Mouse (Mus musculus): ENCODE measurements at regions not wholly inside any gene's neighbourhood (a gene's known extent, or its start where the extent isn't known, plus 50 kb on each side); places are given as distances from the start of the nearest gene placed in this dataset.

DNA sequence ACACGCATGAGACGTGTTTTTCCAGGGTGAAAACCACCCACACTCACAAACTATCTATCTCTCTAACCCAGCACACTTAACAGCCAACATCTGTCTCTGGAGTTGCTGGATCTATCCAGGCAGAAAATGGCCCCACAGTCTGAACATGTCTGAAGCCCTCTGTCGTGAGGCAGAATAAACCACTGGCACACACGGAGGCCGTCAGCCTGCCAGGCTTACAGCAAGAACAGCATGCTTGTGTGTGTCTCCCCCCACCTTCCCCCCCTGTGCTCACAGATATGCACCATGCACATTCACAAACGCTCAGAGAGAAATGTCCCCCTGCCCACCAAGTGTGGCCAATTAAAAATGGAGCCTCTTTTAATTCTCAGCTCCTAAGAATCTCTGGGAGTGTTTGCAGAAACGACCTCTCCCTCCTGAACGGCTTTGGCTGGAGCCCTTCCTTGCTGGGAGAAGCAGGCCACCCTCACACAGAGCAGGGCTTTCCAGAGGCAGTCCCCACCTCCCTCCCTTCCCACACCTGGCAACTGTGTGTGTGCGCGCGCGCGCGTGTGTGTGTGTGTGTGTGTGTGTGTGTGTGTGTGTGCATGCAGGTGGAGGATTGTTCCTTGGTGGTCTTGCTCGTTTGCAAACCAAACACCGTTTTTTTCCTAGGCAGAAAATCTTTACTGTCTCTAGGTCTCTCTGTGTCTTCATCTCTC, 88.7 kb downstream of the Edn3 start:
- no peak for ATAC-seq (replicated peaks; ENCODE audit: low read depth, poor library complexity, severe bottlenecking)

- no peak for ATAC-seq (replicated peaks; ENCODE audit: low read depth, poor library complexity, severe bottlenecking)
Measured at GRCm38 (mm10) chr2:174850860-174851259, 90.4 kb downstream of the Edn3 start.

DNA sequence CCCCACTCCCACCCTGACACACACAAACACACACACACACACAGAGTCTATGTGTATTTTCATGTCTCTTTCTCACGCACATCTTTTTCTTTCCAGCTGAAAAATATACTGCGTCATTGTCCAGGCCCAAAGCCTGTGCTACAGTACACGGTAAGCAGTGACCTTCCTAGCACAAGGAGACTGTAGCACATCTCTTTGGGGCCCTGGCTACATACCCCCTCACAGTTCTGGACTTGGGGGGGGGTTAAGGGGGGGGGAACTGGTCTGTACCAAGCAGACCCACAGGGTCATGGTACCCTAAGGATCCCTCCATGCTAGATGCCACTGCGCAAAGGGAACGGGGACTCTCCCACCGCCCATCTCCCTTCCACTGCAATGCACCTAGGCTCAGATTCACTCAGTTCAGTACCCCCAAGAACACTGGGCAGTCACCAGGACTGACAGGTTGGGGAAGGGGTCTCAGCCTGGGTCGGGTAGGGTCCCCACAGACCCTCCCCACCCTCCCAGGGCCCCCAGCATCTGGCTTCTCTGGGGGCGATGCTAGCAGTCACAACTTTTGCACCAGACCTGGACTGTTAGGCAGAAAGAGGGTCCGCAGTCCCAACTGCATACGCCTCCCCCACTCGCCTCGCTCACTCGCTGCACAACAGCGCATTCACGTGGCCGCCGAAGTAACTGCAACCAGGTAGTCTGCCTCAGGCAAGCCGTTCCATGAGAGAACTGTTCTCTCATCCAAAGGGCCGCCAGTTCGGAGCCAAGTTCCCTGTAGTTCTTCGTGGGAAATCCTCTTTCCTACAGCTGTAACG, 91.3 kb downstream of the Edn3 start:
- ATAC-seq (replicated peaks; ENCODE audit: low read depth, poor library complexity, severe bottlenecking): peak; percentile 97

DNA sequence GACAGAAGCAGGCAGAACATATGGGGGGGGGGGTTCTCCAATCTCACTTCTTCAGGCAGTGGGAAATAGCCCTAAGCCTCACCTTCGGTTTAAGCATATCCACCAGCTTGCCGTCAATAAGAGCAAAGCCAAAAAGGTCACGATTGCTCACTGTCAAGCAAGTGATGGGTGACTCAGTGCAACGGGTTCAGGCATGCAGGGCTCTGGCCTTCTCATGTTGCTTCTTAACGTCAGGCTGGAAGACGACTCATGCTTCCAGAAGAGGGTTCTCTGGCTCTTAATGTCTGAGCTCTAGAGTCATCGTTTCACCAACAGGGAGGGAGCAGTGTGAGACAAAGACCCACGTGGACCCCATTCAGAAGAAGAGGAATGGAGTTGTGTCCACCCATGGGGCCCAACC, 93.4 kb downstream of the Edn3 start:
- no peak for ATAC-seq (replicated peaks; ENCODE audit: low read depth, poor library complexity, severe bottlenecking)

DNA sequence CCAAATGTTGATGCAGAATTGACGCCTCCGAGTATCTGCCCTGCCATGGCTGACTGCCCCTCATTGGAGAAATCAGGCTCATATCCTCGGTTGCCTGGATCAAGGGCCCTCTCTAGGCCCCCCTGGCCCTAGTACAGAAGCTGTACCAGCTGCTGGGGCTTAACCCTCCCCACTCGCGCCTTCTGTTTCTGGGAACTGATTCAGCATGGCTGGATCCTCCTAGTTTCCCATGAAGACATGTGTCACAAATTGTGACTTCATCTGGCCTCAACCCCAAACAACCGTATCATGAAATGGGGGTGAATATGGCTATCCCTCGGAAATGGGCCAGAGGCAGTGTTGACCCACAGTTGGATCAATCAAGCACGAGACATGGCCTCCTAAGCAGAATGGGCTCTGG, 95.1 kb downstream of the Edn3 start:
- ATAC-seq (replicated peaks; ENCODE audit: low read depth, poor library complexity, severe bottlenecking): no peak

DNA sequence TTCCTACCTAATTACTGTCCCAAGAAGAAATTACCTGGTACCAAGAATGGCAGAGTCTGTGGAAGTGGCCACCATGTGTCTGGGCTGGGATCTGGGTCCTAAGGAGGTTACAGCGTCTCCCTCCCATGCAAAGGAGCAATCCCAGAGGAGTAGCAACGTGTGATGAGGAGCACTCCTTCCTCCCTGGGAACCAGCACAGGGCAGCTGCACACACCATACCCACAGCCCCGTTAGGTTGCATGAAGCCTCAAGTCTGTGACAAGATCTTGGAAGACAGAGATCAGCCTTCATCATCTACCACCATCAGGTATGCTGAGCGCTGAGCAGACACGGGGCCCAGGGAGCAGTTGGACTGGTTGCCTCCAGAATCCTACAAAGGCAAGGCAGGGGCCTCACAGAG, 95.7 kb downstream of the Edn3 start:
- no peak for ATAC-seq (replicated peaks; ENCODE audit: low read depth, poor library complexity, severe bottlenecking)

GRCm38 (mm10) chr2:174858011-174858834, 97.8 kb downstream of the Edn3 start:
- 0 out of 2 replicates have a peak, but pooled peaks have one; percentile 45 for ATAC-seq (replicated peaks; ENCODE audit: low read depth, poor library complexity, severe bottlenecking)

DNA sequence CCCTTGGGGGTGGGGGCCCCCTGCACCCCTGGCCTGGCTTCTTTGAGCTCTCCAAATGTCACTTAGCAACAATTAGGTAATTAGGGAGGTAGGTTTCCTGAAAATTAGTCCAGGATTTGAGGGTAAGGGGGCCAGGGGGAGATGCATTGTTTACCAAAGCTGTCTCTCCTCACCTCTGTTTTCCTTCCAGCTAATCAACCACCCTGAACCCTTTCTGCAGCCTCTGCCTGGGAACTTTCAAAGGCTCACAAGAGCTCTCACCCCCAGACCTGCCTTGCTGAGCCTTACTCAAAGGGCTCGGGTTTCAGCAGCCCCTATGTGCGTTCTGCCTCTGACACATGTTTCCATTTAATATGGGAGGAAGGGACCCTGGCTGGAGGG, 98.4 kb downstream of the Edn3 start:
- ATAC-seq (replicated peaks; ENCODE audit: low read depth, poor library complexity, severe bottlenecking): no peak

- ATAC-seq (replicated peaks; ENCODE audit: low read depth, poor library complexity, severe bottlenecking): peak; percentile 65
Measured at GRCm38 (mm10) chr2:174859533-174859932, 99.1 kb downstream of the Edn3 start.

DNA sequence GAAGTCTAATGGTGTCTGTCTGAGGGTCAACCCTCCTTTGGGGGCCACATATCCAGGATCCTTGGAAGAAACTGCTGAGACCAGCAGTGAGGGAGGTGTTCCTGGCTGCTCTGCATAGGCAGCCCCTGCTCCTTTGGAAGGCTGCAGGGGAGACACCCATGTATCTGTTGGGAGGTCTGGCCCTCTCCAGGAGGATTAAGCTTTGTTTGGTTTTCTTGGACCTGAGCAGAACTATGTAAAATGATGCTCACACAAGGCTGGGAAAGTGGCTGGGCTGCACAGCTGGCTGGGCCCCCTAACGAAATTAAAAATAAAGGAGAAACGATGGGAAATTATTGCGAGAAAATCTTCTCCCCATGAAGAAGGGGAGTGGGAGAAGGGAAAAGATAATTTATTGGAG, 104.2 kb downstream of the Edn3 start:
- ATAC-seq (replicated peaks; ENCODE audit: low read depth, poor library complexity, severe bottlenecking): no peak

DNA sequence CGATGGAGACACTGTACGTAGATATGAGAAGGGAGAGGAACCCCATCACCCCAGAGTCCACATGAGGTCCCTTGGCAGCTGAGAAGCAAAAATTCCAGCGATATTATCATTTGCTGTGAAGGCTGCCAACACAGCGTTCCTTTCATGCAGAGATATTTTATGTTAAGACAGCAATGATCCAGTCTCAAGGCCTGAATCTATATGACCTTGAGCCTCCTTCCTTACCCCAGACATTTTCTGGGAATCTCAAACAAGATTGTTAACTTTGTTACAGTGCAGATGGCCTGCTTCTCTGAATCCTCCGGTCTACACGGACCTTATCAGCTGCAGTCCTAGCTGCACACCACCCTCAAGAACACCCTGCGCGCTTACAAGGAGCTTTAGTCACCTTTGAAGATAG, 106.1 kb downstream of the Edn3 start:
- no peak for ATAC-seq (replicated peaks; ENCODE audit: low read depth, poor library complexity, severe bottlenecking)

- ATAC-seq (replicated peaks; ENCODE audit: low read depth, poor library complexity, severe bottlenecking): no peak
Measured at GRCm38 (mm10) chr2:174867397-174867796, 107.0 kb downstream of the Edn3 start.

DNA sequence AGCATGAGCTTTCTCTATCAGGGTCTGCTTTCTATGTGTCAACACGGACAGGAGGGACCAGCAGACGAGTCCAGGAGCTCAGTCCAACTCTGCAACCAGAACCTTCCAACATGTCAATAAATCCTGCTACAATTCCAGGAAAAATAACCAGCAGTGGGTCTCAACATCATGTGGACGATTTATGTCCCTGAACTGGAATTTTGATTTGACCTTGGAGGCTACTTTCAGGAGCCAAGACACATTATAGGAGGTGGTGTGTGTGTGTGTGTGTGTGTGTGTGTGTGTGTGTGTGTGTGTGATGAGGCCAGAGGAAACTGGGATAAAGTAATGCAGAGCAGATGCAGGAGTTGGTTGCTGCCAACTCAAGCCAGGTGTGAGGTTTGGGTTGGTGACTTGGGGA, 107.8 kb downstream of the Edn3 start:
- ATAC-seq (replicated peaks; ENCODE audit: low read depth, poor library complexity, severe bottlenecking): no peak

DNA sequence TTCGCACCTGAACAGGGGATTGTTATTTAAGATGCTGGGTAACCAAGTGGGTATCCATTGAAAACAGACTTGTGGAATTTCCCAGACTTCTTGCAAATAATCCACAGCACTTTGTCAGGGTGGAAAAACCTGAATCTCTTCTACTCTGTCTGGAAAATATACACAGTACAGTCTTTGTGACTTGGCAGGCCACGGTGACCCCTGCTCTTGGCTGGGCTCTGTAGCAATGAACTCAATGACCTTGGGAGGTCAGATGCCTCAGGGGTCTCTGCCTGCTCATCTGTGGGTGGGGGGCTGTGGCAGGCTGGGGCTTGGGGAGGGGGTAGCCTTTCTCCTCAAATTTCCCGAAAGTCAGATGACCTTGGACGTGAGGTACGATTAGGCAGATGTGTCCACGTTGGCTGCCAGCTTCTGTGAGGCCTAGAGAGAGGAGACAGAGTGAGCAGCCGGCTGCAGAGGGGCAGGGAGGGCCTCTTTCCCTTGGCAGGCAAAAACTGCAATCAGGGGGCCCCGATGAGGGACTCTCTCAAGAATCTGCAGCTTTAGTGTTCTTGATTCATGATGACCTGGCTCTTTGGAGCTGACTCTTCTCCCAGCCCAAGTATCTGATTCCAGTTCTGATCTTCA, 108.4 kb downstream of the Edn3 start:
- no peak for ATAC-seq (replicated peaks; ENCODE audit: low read depth, poor library complexity, severe bottlenecking)

DNA sequence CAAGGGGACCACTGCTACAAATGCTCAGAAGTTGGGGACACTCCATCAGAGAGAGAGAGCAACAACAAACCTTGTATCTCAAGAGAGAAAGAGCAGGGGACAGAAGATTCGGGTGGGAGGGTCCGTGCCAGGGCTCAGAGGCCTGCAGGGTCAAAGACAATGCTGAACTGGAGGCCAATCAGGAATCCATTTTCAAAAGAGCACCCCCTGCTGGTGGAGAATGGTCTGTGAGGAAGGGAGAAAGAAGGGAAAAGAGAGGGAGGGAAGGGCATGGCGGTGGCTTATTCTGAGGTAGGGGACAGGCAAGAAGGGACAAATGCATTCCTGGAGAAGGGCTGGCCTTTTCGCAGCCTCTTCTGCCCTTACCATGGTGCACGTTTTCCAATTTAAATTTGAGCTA, 109.9 kb downstream of the Edn3 start:
- 0 out of 2 replicates have a peak, but pooled peaks have one; percentile 58 for ATAC-seq (replicated peaks; ENCODE audit: low read depth, poor library complexity, severe bottlenecking)

DNA sequence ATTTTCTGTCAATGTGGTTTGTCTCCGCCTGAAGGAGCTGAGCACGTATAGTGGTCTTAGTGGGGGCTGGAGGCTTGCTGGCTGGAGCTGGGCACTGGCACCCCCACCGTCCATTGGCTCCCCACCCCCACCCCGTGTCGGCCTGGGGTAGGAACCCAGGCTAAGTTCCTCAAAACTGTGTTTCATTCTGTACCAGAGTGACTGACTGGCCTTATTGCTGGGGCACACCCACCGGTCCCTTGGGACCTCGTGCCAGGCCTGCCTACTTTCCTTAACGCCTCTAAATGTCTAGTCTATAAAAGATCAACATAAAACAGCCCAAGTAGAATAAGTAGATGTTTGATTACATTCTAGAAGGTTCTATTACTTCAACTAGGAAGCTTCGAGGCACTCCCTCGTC, 110.8 kb downstream of the Edn3 start:
- peak; percentile 63 for ATAC-seq (replicated peaks; ENCODE audit: low read depth, poor library complexity, severe bottlenecking)

GRCm38 (mm10) chr2:174871844-174872243, 111.4 kb downstream of the Edn3 start:
- ATAC-seq (replicated peaks; ENCODE audit: low read depth, poor library complexity, severe bottlenecking): no peak

GRCm38 (mm10) chr2:174876886-174877285, 116.5 kb downstream of the Edn3 start:
- no peak for ATAC-seq (replicated peaks; ENCODE audit: low read depth, poor library complexity, severe bottlenecking)

- no peak for ATAC-seq (replicated peaks; ENCODE audit: low read depth, poor library complexity, severe bottlenecking)
Measured at GRCm38 (mm10) chr2:174878979-174879378, 118.6 kb downstream of the Edn3 start.

- peak; percentile 78 for ATAC-seq (replicated peaks; ENCODE audit: low read depth, poor library complexity, severe bottlenecking)
Measured at GRCm38 (mm10) chr2:174880659-174881058, 120.2 kb downstream of the Edn3 start.
